Mouse (Mus musculus) ovary, adult 18-20 months (tissue): ENCODE results near the gene Tmprss12.
"Not testable (repeated sequence)": the region's sequence is repeated elsewhere in the genome, so short reads cannot be mapped to it uniquely, and the experiment has no call there.

ENCODE experiments used
- DNase-seq: peaks from one replicate; pipeline ENCODE4 v3.0.0; 2022; ENCODE audit warnings: low spot score, mixed read lengths

Gene Tmprss12

DNA sequence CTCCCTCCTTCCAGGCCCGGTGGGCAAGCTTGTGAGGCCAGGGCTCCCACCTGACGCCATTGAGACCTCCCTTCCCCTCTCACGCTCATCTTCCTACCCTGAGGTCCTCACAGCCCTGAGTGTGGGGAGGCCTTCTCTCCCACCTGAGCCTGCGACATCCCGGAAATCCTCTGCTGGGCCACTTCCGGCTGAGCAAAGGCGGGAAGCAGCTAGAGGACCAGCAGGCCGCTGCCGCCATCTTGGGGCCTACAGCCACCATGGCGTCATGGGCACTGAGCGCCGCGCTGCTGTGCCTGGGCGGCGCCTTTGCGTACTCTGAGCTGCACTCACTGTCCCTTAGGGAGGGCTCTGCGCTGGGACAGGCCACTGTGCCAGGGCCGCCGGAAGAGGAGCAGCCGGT is at the start of gene Tmprss12:
Gene Tmprss12 (plus strand): TSS at position 212 of the 400 bp plus-strand sequence.
- DNase-seq, result no peak

GRCm38 (mm10) chr15:100231616-100232525 is 48.8 kb upstream of the Tmprss12 start:
- no peak for DNase-seq

DNA sequence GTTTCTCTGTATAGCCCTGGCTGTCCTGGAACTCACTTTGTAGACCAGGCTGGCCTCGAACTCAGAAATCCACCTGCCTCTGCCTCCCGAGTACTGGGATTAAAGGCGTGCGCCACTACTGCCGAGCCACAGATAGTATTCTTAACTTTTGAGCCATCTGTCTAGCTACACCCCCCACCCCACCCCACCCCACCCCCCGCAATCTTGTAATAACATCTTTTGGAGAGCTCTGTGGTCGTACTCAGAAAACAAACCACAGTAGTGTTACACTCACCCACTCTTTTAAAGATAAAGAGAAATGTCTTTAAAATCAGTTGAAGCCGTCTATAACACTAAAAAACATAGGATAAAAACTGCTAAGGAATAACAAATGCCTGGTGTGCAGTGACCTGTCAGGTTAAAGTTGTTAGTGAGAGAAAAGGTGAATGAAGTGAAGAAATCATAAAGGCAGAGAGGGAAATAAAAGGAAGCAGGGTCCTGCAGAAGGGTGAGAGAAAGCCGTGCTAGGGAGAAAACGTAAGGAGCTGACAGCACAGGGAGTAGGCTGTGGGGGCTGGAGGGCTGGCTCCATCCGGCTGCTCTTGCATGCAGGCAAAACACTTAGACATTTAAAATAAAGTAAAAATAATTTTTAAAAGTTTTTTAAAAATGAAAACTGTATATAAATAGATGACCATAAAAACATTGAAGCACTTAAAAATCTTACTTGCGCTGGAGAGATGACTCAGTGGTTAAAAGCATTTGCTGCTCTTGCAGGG is 45.2 kb upstream of the Tmprss12 start:
- DNase-seq, result no peak

GRCm38 (mm10) chr15:100236952-100237351 is 43.7 kb upstream of the Tmprss12 start:
- DNase-seq, result no peak

- DNase-seq, result no peak
Measured at GRCm38 (mm10) chr15:100241780-100242179, 38.9 kb upstream of the Tmprss12 start.

GRCm38 (mm10) chr15:100245951-100246350 is 34.7 kb upstream of the Tmprss12 start:
- DNase-seq, result no peak

- no peak for DNase-seq
Measured at GRCm38 (mm10) chr15:100247296-100247695, 33.3 kb upstream of the Tmprss12 start.

GRCm38 (mm10) chr15:100248665-100249433 is 31.8 kb upstream of the Tmprss12 start:
- no peak for DNase-seq

- DNase-seq, result no peak
Measured at GRCm38 (mm10) chr15:100251153-100251780, 29.4 kb upstream of the Tmprss12 start.

GRCm38 (mm10) chr15:100256386-100256785 is 24.3 kb upstream of the Tmprss12 start:
- no peak for DNase-seq

DNA sequence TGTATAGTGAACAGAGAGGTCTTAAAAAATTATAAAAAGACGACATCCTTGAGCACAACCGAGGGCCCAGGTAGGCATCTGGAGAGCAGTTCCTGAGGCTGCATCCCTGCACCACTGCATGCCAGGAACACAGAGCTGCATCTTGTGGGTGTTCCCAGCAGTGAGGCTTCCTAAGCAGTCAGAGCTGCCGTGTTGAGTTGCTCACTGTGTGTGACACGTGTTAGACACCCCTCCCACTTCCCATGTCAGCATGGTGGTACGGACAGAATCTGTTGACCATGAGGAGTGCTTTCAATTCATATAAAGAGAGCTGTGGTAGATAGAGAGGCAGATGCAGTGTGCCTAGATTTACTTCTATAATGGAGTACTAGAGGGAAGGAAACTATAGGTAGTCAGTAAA is 23.3 kb upstream of the Tmprss12 start:
- DNase-seq, result no peak

GRCm38 (mm10) chr15:100258646-100259425 is 21.8 kb upstream of the Tmprss12 start:
- no peak for DNase-seq

- not testable (repeated sequence) for DNase-seq
Measured at GRCm38 (mm10) chr15:100260351-100260750, 20.3 kb upstream of the Tmprss12 start.

GRCm38 (mm10) chr15:100263246-100263905 is 17.3 kb upstream of the Tmprss12 start:
- no peak for DNase-seq

- DNase-seq, result no peak
Measured at GRCm38 (mm10) chr15:100265586-100266325, 14.9 kb upstream of the Tmprss12 start.

DNA sequence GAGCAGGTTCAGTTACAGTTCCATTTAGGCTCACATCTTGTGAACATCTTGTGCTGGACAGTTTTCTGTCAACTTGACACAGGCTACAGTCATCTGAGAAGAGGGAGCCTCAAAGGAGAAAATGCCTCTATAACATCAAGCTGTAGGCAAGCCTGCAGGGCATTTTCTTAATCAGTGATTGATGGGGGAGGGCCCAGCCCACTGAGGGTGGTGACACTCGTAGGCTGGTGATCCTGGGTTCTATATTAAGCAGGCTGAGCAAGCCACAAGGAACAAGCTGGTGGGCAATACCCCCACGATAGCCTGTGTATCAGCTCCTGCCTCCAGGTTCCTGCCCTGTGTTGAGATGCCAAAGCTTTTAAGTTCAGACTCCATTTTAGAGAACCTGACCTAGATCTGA is 11.7 kb upstream of the Tmprss12 start:
- DNase-seq, result no peak

GRCm38 (mm10) chr15:100269776-100270175 is 10.9 kb upstream of the Tmprss12 start:
- no peak for DNase-seq

- not testable (repeated sequence) for DNase-seq
Measured at GRCm38 (mm10) chr15:100270609-100271008, 10.0 kb upstream of the Tmprss12 start.

GRCm38 (mm10) chr15:100271411-100271810 is 9.2 kb upstream of the Tmprss12 start:
- DNase-seq, result no peak
